Mouse (Mus musculus) ES-E14 (cell line): ENCODE measurements at regions not wholly inside any gene's neighbourhood (a gene's known extent, or its start where the extent isn't known, plus 50 kb on each side); places are given as distances from the start of the nearest gene placed in this dataset.

Experiments used
- CHD2 ChIP-seq: IDR thresholded peaks from 2 replicates; pipeline ENCODE4 v1.6.1; 2014; ENCODE audit warnings: mild to moderate bottlenecking, low read depth, low read length, inconsistent platforms
- HCFC1 ChIP-seq: IDR thresholded peaks from 2 replicates; pipeline ENCODE4 v1.6.1; 2012; ENCODE audit warnings: low read length, inconsistent platforms, borderline replicate concordance; ENCODE audit not compliant: insufficient read depth
- MAFK ChIP-seq: IDR thresholded peaks from 2 replicates; pipeline ENCODE4 v1.6.1; 2014; ENCODE audit warnings: mild to moderate bottlenecking, low read depth, low read length, inconsistent platforms; ENCODE audit not compliant: insufficient read depth
- ZC3H11A ChIP-seq: IDR thresholded peaks from 2 replicates; pipeline ENCODE4 v1.6.1; 2012; ENCODE audit warnings: low read depth, mild to moderate bottlenecking, inconsistent platforms, low read length, borderline replicate concordance
- ZNF384 ChIP-seq: IDR thresholded peaks from 2 replicates; pipeline ENCODE4 v1.6.1; 2012; ENCODE audit warnings: low read depth, low read length, inconsistent platforms

DNA sequence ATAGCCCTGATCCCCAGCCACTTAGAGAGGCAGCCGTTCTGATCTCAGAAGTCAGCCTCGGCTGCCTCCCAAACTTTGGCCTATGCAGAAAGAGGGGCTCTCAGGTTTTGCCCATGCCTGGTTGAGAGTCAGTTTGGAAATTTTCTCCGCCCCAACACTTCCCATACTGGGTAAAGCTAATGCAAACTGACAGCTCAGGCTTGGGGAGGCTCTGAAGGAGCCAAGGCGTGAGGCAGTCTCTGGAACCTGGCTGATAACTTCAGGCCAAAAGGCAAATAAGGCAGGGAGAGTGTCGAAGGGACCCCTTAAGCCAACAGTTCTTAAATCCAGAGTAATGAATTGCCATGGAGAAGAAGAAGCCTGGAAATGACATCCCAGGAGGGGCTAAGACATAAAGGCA is 485.4 kb downstream of the Ajap1 start:
- no peak for TF ChIP-seq ZNF384
- no peak for TF ChIP-seq MAFK
- no peak for TF ChIP-seq CHD2
- no peak for TF ChIP-seq ZC3H11A
- TF ChIP-seq HCFC1 = no peak
